In the genomic region with DNA sequence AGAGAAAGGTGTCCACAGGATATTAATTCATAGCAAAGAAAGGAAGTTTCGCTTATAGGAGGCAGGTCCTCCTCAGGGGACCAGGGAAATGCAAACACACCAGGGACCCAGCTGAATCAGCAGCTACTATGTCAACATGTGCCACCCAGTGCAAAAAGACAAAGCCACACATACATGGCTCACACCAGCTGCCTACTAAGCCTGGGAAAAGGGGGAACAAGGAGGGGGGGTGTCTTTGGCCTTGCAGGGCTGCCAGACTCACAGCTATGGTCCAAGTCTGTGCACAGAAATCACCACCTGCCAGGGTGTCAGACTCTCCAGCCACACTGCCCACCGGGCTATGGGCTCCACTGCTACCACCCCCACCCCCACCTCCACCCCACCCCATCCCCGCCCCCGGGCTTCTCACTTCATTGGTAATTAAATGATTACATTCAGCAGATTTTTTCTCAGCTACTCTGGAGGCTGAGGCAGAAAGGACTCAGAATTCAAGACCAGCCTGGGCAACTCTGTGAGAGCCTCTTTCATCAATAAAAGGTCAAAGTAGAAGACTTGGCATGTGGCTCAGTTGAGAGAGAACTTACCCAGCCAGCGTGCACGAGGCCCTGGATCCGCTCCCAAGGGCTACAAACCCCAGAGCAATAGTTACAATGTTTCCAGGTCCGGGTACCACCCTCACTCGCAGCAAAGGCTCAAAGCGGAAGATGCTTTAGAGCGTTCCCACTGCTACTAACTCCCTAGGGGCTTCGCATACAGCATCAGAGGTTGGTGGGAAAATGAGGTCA, we compare ENCODE assay signal across 9 mouse cellular contexts. TPM values are rescaled to one million over a fixed set of nuclear protein-coding genes. Genes with fewer than 3 reads are reported as not detected.
A peak's percentile ranks its signal among the peaks of the same experiment; 100 is the strongest.
DNase-seq lines count a peak whose midpoint lies in the region; ATAC-seq and TF ChIP-seq lines count a peak whose summit lies in the region.
"Had no signal": no experiment of that assay in that cellular context is flagged by ENCODE, and none has a peak within 500 bp of the region (broad histone marks: within the 10 kb centered on the region; RNA-seq: fewer than 3 reads in every experiment).

No protein-coding gene starts in this region.

- H3K4me1 ChIP-seq in kidney, embryonic 15.5 days = peaks cover 92% of the 10 kb centered on the region
- peaks cover 51% of the 10 kb centered on the region for H3K4me1 ChIP-seq in embryonic facial prominence, embryonic 14.5 days (ENCODE audit: control insufficient read depth, insufficient read depth, low read length)
- H3K4me1 ChIP-seq in hindbrain, embryonic 15.5 days (replicated peaks) = peaks cover 96% of the 10 kb centered on the region
- peaks cover 90% of the 10 kb centered on the region for H3K4me1 ChIP-seq in neural tube, embryonic 14.5 days (ENCODE audit: control insufficient read depth, insufficient read depth, low read length)

- no peak overlapping the region for H3K27ac ChIP-seq in kidney, embryonic 15.5 days
- H3K27ac ChIP-seq in embryonic facial prominence, embryonic 14.5 days (replicated peaks; ENCODE audit: low read depth, low read length) = peak overlapping the region; percentile 59; the same call in 1 of the 2 replicates
- H3K27ac ChIP-seq in hindbrain, embryonic 15.5 days (replicated peaks) = peak overlapping the region; percentile 46
- H3K27ac ChIP-seq in neural tube, embryonic 14.5 days (ENCODE audit: low read depth, low read length) = peak overlapping the region; percentile 67
- H3K27ac ChIP-seq in left cerebral cortex, adult 2 months = no peak overlapping the region

- H3K27me3 ChIP-seq in kidney, embryonic 15.5 days = no peaks in the 10 kb centered on the region
- no peaks in the 10 kb centered on the region for H3K27me3 ChIP-seq in embryonic facial prominence, embryonic 14.5 days (replicated peaks; ENCODE audit: control insufficient read depth, insufficient read depth, low read length)
- no peaks in the 10 kb centered on the region for H3K27me3 ChIP-seq in hindbrain, embryonic 15.5 days
- H3K27me3 ChIP-seq in neural tube, embryonic 14.5 days (ENCODE audit: control insufficient read depth, insufficient read depth, low read length) = no peaks in the 10 kb centered on the region

- ATAC-seq in kidney, embryonic 15.5 days (replicated peaks; ENCODE audit: low FRiP score) = no peak
- ATAC-seq in embryonic facial prominence, embryonic 14.5 days (ENCODE audit: low read depth) = peak; percentile 34; the same call in 1 of the 2 replicates
- 0 out of 2 replicates have a peak, but pooled peaks have one; percentile 7 for ATAC-seq in hindbrain, embryonic 15.5 days (ENCODE audit: low FRiP score, low read depth)
- no peak for ATAC-seq in neural tube, embryonic 14.5 days (ENCODE audit: low read depth)

- H3K4me3 ChIP-seq in kidney, embryonic 15.5 days (replicated peaks) = no peak overlapping the region
- H3K4me3 ChIP-seq in embryonic facial prominence, embryonic 14.5 days (ENCODE audit: low read depth, low read length) = no peak overlapping the region
- H3K4me3 ChIP-seq in hindbrain, embryonic 15.5 days = no peak overlapping the region
- no peak overlapping the region for H3K4me3 ChIP-seq in neural tube, embryonic 14.5 days (ENCODE audit: low read depth, low read length)
- no peak overlapping the region for H3K4me3 ChIP-seq in left cerebral cortex, adult 2 months

- no peak overlapping the region for H3K4me2 ChIP-seq in kidney, embryonic 15.5 days
- H3K4me2 ChIP-seq in embryonic facial prominence, embryonic 14.5 days (ENCODE audit: low read depth, low read length) = peak overlapping the region; percentile 3; the same call in 1 of the 2 replicates
- peak overlapping the region; percentile 22; the same call in 1 of the 2 replicates for H3K4me2 ChIP-seq in hindbrain, embryonic 15.5 days
- no peak overlapping the region; the same call in 1 of the 2 replicates for H3K4me2 ChIP-seq in neural tube, embryonic 14.5 days (ENCODE audit: low read depth, low read length)

- no peaks in the 10 kb centered on the region for H3K36me3 ChIP-seq in kidney, embryonic 15.5 days
- H3K36me3 ChIP-seq in embryonic facial prominence, embryonic 14.5 days (ENCODE audit: control insufficient read depth, insufficient read depth, low read length) = no peaks in the 10 kb centered on the region
- H3K36me3 ChIP-seq in hindbrain, embryonic 15.5 days = no peaks in the 10 kb centered on the region
- no peaks in the 10 kb centered on the region for H3K36me3 ChIP-seq in neural tube, embryonic 14.5 days (ENCODE audit: control insufficient read depth, insufficient read depth, low read length)

- peak; percentile 66 to 70 for DNase-seq in kidney, postnatal 36 days
- DNase-seq in embryonic facial prominence, embryonic 14.5 days (ENCODE audit: low spot score) = no peak
- no peak for DNase-seq in left cerebral cortex, adult 11 months (ENCODE audit: low spot score)
- DNase-seq in left cerebral cortex, adult 2 months (ENCODE audit: extremely low spot score in 1 of 2, low spot score in 2 of 2) = no peak
- DNase-seq in right cerebral cortex, adult 2 months (ENCODE audit: low spot score in 2 of 2) = no peak
- DNase-seq: spleen, adult 18-20 months had no signal

- H3K9ac ChIP-seq in kidney, embryonic 15.5 days = no peak overlapping the region
- H3K9ac ChIP-seq in embryonic facial prominence, embryonic 14.5 days (ENCODE audit: low read depth, low read length) = no peak overlapping the region
- H3K9ac ChIP-seq in hindbrain, embryonic 15.5 days = no peak overlapping the region
- H3K9ac ChIP-seq in neural tube, embryonic 14.5 days (replicated peaks; ENCODE audit: low read depth, low read length) = no peak overlapping the region

- 58% methylated on average over 12 of the region's 12 CpGs for WGBS in kidney, embryonic 15.5 days
- WGBS in embryonic facial prominence, embryonic 14.5 days = 53% methylated on average over 12 of the region's 12 CpGs
- 35% methylated on average over 12 of the region's 12 CpGs for WGBS in hindbrain, embryonic 15.5 days
- WGBS in neural tube, embryonic 14.5 days = 33% methylated on average over 12 of the region's 12 CpGs

- intact Hi-C loops in left cerebral cortex, adult 2 months (cut with DNase I) = loop anchor here (2.0 to 10.0 kb wide), 2 partner anchors 18 to 192 kb away; no protein-coding TSS in a partner anchor

- TF ChIP-seq CTCF in left cerebral cortex, adult 2 months (IDR thresholded peaks at IDR 0.05) = no peak

- no peaks in the 10 kb centered on the region for H3K9me3 ChIP-seq in kidney, embryonic 15.5 days (replicated peaks)
- no peaks in the 10 kb centered on the region for H3K9me3 ChIP-seq in embryonic facial prominence, embryonic 14.5 days (ENCODE audit: control insufficient read depth, low read length)
- H3K9me3 ChIP-seq in hindbrain, embryonic 15.5 days = no peaks in the 10 kb centered on the region
- H3K9me3 ChIP-seq in neural tube, embryonic 14.5 days (ENCODE audit: control insufficient read depth, low read length) = no peaks in the 10 kb centered on the region

RNA-seq across cellular contexts. Expression of a gene that starts 6.0 kb away (rescaled TPM):
- 27.5 and 28.8 TPM in 2 replicates for polyA plus RNA-seq in kidney, embryonic 15.5 days (2015; fragmentation: Nextera tagmentation; extraction: Ambion mirVana)
- polyA plus RNA-seq in embryonic facial prominence, embryonic 14.5 days (2014; fragmentation: Nextera tagmentation; extraction: Ambion mirVana) = 34.9 and 37.3 TPM in 2 replicates
- 26.3 and 28.7 TPM in 2 replicates for polyA plus RNA-seq in hindbrain, embryonic 15.5 days (2015; fragmentation: Nextera tagmentation; extraction: Ambion mirVana)
- 29.1 and 32.8 TPM in 2 replicates for polyA plus RNA-seq in neural tube, embryonic 14.5 days (2014; fragmentation: Nextera tagmentation; extraction: Ambion mirVana)
- total RNA-seq in left cerebral cortex, adult 2 months (2021) = 100 to 1,000 TPM; 228 to 270 TPM

Comparison
In these comparisons a context has a peak if more than half of its experiments do, and no peak if none do; other contexts are left out.
1. DNase-seq: peak in kidney, postnatal 36 days (2 of 2); none in embryonic facial prominence, embryonic 14.5 days (single experiment), left cerebral cortex, adult 11 months (single experiment), left cerebral cortex, adult 2 months (0 of 2) and right cerebral cortex, adult 2 months (0 of 2).
2. ATAC-seq: peak in embryonic facial prominence, embryonic 14.5 days (single experiment) and hindbrain, embryonic 15.5 days (single experiment); none in kidney, embryonic 15.5 days (single experiment) and neural tube, embryonic 14.5 days (single experiment).
3. H3K27ac ChIP-seq: peak in embryonic facial prominence, embryonic 14.5 days (single experiment), hindbrain, embryonic 15.5 days (single experiment) and neural tube, embryonic 14.5 days (single experiment); none in kidney, embryonic 15.5 days (single experiment) and left cerebral cortex, adult 2 months (single experiment).
4. H3K4me2 ChIP-seq: peak in embryonic facial prominence, embryonic 14.5 days (single experiment) and hindbrain, embryonic 15.5 days (single experiment); none in kidney, embryonic 15.5 days (single experiment) and neural tube, embryonic 14.5 days (single experiment).